Mouse (Mus musculus): ENCODE results near the gene Ankrd61.

The Ankrd61 gene

GRCm38 (mm10) chr5:143892255-143892886, 5.1 kb downstream of the Ankrd61 start:
- DNase-seq, result no peak

DNA sequence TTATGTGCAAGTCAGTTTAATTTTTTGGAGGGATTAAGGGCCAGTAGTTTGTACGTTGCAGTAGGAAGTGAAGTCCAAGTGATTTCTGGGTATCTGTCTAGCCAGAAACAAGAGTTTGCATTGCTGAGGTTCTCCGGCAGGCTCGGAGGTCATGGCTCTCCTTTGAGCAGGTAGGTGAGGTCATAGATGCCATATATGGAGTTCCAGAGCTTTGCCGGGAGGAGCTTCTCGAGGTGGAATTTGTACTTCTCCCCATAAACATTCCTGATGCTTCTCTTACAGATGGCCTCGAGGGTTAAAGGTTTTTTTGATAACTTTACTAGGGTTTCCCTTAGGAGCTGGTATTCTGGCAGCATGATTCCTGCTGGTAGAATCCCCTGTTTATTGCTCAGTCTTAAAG, 6.7 kb downstream of the Ankrd61 start:
- DNase-seq, result no peak

GRCm38 (mm10) chr5:143885274-143885673, 12.2 kb downstream of the Ankrd61 start:
- no peak for DNase-seq

GRCm38 (mm10) chr5:143874571-143874970, 22.9 kb downstream of the Ankrd61 start:
- no peak for DNase-seq

- no peak for DNase-seq
Measured at GRCm38 (mm10) chr5:143871547-143872169, 25.8 kb downstream of the Ankrd61 start.

Data from lung, postnatal 4 days (tissue).